Mouse (Mus musculus): ENCODE results near the gene Alg9.

DNA sequence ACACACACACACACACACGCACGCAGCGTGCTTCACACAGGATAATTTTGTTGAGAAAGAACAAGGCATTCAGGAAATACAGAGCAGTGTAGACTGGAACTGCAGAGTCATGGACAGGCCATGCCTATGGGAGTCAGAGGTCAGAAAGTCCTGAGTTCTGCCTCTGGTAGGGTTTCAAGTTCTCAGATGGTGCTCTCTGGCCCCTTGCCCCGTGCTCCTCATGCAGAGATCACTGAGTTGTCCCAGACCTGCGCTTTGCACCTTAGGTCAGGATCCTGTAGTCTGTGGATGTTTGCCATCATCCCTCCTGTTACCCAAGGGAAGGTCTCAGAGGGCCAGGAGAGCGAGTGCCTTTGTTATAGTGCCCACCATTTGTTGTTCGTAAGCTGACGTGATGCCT is 22.0 kb downstream of the Alg9 start:
- TF ChIP-seq CTCF (IDR thresholded peaks at IDR 0.05; ENCODE audit: control insufficient read depth, insufficient read depth, insufficient read length) (no peak), CEBPB (IDR thresholded peaks at IDR 0.05; ENCODE audit: low read depth) (no peak), MAX (IDR thresholded peaks at IDR 0.05) (no peak), USF1 (IDR thresholded peaks at IDR 0.05; ENCODE audit: low read depth) (no peak), MYOG (IDR thresholded peaks at IDR 0.05; ENCODE audit: control insufficient read depth, extremely low read depth, insufficient read length) (no peak), MYOD1 (IDR thresholded peaks at IDR 0.05; ENCODE audit: control insufficient read depth, insufficient read length, low read depth) (no peak)

Measured in C2C12 (cell line).